Mouse (Mus musculus) brown adipose tissue, adult 24 weeks (tissue): ENCODE measurements around the gene Tacc2. TPM values are rescaled to one million over a fixed set of nuclear protein-coding genes. Genes with fewer than 3 reads are reported as not detected.
"Not testable (repeated sequence)": the region's sequence is repeated elsewhere in the genome, so short reads cannot be mapped to it uniquely, and the experiment has no call there.

Source experiments
- H3K27ac ChIP-seq: fragments of 200-500 bp; replicated peaks from 2 replicates; pipeline ENCODE4 v1.5.1; 2012; ENCODE audit warnings: low read depth, mild to moderate bottlenecking, low read length
- H3K4me1 ChIP-seq: fragments of 200-500 bp; 2 replicates; pipeline ENCODE4 v1.6.1; 2012; ENCODE audit warnings: low read length, mixed read lengths; ENCODE audit not compliant: control insufficient read depth, insufficient read depth, insufficient read length
- H3K4me3 ChIP-seq: fragments of 200-500 bp; 2 replicates; pipeline ENCODE4 v1.5.1; 2012; ENCODE audit warnings: low read depth, mild to moderate bottlenecking, low read length, moderate library complexity; ENCODE audit not compliant: insufficient read depth
- polyA plus RNA-seq: library from polyadenylated mRNA; stranded (reverse); fragments of >200 nt; gene quantifications from 2 replicates; pipeline ENCODE4 v1.2.4, GENCODE M21; 2012; ENCODE audit not compliant: missing spikeins, insufficient read depth, insufficient read length

Gene Tacc2
- polyA plus RNA-seq, result 14.0 and 17.9 TPM in 2 replicates

DNA sequence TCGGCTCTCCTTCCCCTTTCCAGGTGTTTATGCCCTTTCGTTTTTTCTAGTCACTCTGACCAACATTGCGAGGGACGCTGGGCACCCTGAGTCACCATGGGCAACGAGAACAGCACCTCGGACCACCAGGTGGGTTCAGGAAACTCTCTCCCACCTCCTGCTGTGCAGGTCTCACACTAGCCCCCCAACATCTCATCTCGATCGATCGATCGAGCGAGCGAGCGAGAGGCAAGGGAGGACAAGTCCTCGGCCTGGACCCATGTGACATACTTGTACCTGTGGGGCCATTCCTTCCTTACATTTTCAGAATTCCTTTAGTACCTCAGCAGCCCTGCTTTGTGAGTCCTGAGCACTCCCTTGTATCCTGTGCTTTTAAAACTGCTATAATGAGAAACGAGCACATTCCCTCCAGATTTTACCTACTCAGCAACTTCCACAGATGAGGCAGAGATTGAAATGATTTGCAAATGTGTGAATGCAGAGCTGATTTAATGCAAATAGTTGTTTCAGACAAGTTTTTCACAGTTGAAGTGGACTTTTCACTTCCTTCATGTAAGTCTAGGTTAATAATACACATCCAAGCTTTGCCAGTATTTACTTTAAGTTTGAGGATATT, at the start of gene Tacc2:
TSS of gene Tacc2 (plus strand) at position 51 of the 616 bp plus-strand sequence.
- Histone ChIP-seq H3K4me1 (peaks cover 3% of the 10 kb centered on the region; the same call in 1 of the 2 replicates), H3K4me3 (peak within 1 kb of the TSS; percentile 39), H3K27ac (no peak within 1 kb of the TSS)

DNA sequence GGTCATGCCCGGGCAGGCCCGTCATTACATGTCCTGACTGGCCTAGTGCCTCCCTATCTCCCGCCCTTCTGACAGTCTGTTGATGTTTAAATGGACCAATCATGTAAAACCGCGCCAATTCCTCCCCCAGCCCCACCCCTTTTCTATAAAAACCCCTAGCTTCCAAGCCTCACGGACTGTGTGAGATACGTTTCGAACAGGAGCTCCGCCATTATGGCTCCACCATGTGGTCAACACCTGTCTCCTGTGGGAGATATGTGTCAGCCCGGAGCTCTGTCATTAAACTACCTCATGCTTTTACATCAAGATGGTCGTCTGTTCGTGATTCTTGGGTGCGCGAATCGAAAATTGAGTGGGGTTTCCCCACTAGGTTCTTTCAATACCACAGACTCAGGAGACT, 46.1 kb upstream of the Tacc2 start:
- H3K4me3 ChIP-seq, H3K27ac ChIP-seq, H3K4me1 ChIP-seq: not testable (repeated sequence)

DNA sequence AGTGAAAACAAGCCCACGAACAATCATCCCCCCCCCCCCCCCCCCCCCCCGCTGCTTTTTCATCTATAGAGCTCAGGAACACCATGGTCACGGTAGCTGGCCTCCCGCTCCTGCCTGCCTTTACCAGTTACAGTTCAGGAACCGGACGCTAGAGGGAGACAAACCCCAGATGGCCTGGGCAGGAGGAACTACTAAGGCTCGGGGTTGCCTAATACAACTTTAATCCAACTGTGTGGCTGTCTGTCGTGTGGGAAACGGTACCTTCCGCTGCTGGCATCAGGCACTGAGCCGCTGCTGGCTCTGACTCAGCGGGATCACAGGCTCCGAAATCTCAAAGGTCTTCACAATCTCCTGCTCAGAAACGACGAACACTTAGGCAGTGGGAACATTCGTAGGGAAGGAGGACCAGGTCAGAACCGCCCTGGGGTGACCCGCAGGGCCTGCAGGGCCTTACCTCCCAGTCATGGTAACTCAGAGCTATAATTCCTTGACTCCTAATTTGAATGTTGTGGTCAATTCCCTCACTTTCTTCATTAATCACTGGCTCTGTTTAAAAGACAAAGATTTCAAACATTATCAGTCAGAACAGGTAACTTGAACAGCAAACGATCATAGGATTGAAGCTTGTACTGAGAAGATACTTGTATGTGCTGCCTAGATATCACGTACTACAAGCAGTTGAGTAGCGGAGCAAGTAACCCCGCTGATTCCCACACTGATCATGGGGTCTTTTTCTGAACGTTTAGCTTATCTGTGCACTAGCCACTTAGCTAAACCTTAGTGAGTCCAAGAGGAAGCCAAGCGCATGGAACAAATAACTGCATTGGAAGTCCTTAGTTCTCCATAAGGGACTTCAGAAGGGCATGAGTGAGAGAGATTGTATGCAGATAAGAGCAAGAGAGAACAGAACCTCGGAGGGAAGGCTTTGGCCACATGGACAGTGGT, 43.6 kb upstream of the Tacc2 start:
- Histone ChIP-seq H3K27ac (no peak overlapping the region), H3K4me3 (no peak overlapping the region), H3K4me1 (0 out of 2 replicates have a peak, but pooled peaks cover 2% of the 10 kb centered on the region)

DNA sequence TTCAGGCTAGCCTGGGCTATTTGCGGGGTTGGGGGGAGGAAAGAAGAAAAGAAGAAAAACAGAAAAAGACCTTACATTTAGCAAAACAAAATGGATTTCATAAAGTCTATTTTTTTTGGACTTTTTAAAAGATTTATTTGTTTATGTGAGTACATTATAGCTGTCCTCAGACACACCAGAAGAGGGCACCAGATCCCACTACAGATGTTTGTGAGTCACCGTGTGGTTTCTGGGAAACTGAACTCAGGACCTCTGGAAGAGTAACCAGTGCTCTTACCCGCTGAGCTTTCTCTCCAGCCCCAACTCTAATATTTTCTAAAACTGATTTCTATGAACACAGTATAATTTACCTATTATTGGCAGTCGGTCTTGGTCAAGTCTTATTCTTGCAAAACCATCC, 42.1 kb upstream of the Tacc2 start:
- H3K4me1 ChIP-seq, result 0 out of 2 replicates have a peak, but pooled peaks cover 2% of the 10 kb centered on the region
- H3K4me3 ChIP-seq, result no peak overlapping the region
- H3K27ac ChIP-seq, result no peak overlapping the region

DNA sequence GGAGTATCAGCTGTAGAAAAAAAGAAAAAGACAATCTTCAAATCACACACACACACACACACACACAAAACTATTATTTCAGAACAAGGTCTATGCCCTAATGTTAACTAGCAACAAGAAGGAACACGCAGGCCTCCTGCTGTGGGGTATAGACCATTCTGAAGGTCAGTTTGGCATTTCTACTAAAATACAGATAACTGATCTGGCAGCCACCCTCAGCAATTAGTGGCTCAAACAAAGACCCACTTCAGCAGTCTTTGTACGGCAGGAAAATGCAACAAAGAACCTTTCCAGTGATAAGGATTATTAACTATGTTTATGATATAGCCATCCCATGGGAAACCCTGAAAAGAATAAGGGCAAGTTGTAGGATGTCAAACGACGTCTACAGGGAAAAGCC, 40.2 kb upstream of the Tacc2 start:
- Histone ChIP-seq H3K4me3 (no peak overlapping the region), H3K4me1 (0 out of 2 replicates have a peak, but pooled peaks cover 2% of the 10 kb centered on the region), H3K27ac (no peak overlapping the region)

DNA sequence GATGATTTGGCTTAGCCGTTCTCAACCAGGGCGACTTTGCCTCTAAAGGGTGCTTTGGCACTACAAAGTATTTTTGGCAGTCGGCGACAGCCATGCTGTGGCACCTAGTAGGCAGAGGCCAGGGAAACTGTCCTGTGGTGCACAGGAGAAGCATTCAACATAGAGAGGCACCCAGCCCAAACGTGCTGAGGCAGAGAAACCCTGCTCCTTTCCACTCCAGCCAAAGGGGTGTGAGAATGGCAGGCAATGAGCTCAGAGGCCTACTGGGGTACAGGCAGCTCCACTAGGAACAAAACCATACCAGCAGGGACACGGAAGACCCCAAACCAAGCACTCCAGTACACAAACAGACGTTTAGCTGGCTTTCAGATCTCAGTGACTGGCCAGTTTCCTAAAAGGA, 37.1 kb upstream of the Tacc2 start:
- H3K4me1 ChIP-seq, result no peaks in the 10 kb centered on the region
- no peak overlapping the region for H3K4me3 ChIP-seq
- H3K27ac ChIP-seq, result no peak overlapping the region

DNA sequence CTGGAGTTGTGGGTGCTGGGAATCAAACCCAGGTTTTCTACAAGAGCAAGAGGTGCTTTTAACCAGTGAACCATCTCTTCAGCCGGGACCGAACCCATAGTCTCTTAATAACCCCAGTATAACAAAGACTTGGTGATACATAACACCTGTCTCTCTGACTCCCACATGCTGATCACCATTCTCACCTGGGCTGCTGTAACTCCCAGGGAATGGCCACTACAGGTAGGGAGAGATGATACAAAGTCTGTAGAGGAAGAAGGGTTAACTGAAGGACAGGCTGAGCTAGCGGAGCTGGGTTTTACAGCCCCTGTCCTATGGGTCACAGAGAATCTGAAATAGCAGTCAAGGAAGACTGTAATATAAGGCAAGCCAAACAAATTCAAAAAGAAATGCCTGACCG, 34.1 kb upstream of the Tacc2 start:
- Histone ChIP-seq H3K4me1 (no peaks in the 10 kb centered on the region), H3K27ac (no peak overlapping the region), H3K4me3 (no peak overlapping the region)

DNA sequence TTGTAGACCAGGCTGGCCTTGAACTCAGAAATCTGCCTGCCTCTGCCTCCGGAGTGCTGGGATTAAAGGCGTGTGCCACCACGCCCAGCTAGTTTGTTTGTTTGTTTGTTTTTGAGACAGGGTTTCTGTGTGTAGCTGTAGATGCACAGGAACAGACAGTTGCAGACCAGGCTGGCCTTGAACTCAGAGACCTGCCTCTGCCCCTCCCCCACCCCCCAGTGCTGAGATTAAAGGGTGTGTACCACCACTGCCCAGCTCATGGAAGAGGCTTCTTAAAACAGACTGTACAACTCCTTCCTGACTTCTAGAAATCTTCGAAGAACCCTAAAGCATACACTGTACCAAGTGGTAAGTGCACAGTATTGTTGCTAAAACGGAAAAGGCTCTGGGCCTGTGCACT, 31.8 kb upstream of the Tacc2 start:
- Histone ChIP-seq H3K27ac (no peak overlapping the region), H3K4me1 (no peaks in the 10 kb centered on the region), H3K4me3 (no peak overlapping the region)

DNA sequence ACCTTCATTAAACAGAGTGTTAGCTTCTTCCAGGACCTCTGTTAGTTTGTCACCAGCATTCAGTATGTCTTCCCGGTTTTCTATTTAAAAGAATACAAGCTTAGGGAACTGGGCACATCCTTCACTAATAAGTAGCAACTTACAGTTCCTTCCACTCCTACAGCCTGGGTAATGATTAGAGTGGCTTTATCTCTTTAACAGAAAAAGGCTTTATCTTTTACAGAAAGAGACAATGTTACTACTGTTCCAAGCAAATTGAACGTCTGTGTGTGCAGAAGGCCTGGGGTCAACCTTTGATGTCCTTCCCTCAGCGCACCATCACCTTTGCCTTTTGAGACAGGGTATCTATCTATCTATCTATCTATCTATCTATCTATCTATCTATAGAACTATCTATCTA, 31.3 kb upstream of the Tacc2 start:
- peak overlapping the region; percentile 98 for H3K4me3 ChIP-seq
- H3K27ac ChIP-seq, result peak overlapping the region; percentile 79
- H3K4me1 ChIP-seq, result no peaks in the 10 kb centered on the region

DNA sequence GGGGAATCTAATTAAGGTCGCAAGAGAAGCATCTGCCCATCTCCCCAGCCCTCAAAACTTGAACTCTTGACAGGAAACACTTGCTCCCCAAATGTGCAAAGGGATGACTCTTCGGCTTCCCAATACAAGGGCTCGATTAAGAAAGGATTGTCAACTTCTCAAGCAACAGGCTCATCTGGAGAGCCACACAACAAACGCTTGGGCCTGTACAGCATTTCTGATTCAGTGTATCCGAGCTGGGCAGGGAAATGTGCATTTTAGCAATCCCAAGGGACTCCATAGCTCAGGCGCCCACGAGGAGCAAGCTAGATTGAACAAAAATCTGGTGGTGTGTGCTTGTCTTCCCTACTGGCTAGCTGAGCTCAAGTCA, 30.8 kb upstream of the Tacc2 start:
- Histone ChIP-seq H3K27ac (peak overlapping the region; percentile 79), H3K4me1 (no peaks in the 10 kb centered on the region), H3K4me3 (peak overlapping the region; percentile 98)

DNA sequence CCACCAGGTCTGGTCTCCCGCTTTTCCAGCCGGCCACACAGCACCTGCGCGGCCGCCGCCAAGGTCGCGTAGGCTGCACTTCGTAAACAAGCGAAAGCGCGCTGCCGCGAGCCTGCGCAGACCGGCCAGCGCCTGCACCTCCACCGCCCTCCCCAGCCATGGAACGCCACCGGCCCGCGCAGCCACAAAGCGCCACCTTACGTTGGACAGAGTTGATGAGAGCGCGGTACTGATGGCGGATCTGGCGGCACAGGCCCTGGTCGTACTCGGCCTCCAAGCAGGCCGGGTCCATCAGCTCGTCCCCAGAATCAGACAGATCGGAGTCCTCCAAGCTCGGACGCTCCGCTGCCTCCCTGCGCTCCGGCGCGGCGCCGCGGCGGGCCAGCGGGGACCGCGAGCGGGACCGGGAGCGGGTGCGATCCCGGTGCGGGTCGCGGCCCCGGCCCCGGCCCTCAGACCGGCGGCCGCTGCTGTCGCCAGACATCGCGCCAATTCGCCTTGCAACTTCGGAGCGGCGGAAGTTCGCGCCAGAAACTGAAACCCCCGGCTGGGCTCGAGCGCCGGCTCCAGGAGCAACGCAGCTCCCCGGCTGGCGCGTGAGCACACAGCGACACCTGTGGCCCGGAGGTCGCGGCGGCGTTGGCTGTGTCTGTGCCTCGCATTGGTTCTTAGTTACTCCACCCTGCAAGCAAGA, 30.3 kb upstream of the Tacc2 start:
- peak overlapping the region; percentile 79 for H3K27ac ChIP-seq
- peak overlapping the region; percentile 98 for H3K4me3 ChIP-seq
- no peaks in the 10 kb centered on the region for H3K4me1 ChIP-seq

DNA sequence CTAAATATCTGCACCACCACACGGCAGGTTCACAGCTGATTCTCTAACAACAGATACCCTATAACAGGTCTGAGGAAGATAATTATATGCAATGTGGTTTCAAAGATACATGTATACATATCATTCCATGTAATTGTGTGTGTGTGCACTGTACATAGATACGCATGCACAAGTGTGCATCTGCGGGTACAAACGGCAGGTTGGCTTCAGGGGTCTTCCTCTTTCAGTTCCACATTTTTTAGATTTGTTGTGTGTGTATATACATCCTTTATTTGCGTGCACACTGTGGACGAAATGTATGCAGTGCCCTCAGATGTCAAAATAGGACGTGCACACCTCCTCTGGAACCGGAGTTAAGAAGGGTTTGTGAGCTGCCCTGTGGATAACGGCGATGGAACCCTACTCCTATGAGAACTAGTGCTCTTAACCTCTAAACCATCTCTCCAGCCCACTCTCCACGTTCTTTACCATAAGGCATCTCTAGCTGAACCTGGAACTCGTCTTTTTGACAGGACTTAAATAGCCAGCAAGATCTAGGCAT, 29.5 kb upstream of the Tacc2 start:
- no peak overlapping the region for H3K4me3 ChIP-seq
- H3K27ac ChIP-seq, result no peak overlapping the region
- H3K4me1 ChIP-seq, result no peaks in the 10 kb centered on the region

DNA sequence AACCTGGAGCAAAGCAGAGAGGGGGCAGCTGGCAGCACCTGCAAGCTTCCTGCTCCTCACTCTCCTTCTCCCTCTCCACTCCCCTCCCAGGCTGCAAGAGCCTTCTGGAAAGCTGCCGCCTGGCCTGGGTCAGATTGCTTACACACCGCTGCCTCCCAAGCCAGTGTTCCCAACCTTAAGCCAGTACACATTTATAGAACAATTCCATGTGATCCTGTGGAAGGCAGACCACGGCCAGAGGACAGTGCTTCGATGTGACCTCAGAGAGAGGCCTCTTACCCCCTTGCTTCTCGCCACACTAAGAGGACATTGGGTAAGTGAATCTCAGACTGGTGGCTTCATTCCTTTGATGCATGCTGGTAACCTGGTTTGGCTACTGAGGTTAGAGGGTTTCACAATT, 24.5 kb upstream of the Tacc2 start:
- Histone ChIP-seq H3K4me3 (no peak overlapping the region), H3K27ac (no peak overlapping the region), H3K4me1 (no peaks in the 10 kb centered on the region)

DNA sequence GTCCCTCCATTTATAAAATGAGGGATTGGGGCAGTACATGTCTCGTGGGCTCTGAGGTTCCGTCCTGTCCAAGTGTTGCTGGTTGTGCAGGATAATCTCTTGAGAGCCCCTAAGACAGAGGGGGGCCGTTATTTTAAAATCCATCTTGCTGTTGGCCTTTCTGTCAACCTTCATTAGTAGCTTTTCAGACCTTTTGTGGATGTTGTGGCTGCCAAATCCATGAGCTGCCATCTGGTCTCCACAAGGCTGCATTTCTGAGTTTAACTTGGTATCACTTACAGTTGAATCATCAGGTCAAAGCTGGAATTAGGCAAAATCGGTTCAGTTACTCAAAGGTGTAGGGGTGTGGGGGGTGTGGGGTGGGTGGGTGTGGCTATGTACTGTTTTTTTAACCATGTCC, 23.9 kb upstream of the Tacc2 start:
- Histone ChIP-seq H3K4me1 (no peaks in the 10 kb centered on the region), H3K27ac (no peak overlapping the region), H3K4me3 (no peak overlapping the region)

DNA sequence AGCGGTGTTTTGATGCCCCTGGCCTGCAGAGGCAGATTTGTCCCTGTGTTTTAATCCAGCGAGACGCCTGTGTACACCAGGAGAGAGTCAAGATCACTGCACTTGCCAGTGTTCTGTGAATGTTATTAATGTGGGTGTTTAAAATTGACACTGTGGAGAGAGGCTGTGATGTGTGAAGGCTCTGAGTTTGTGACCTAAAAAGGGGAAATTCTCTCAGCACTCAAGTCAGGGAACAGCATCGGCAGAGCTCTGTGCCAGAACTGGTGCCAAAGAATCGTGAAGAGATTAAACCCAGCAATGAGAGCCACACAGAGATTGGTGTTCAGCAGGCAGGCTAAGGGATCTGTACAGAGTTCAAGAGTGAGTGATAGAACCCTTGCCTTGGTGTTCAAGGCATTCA, 21.6 kb upstream of the Tacc2 start:
- Histone ChIP-seq H3K4me3 (no peak overlapping the region), H3K4me1 (no peaks in the 10 kb centered on the region), H3K27ac (no peak overlapping the region)
